Mouse (Mus musculus): ENCODE data around the gene St6galnac4.

- TF ChIP-seq GATA1 (IDR thresholded peaks at IDR 0.05; ENCODE audit: borderline replicate concordance, low read length): no peak
- TF ChIP-seq CTCF (IDR thresholded peaks at IDR 0.05; ENCODE audit: low read depth, low read length): no peak
These were observed 43.9 kb upstream of the St6galnac4 start for GRCm38 (mm10) chr2:32543031-32543449.
